Mouse (Mus musculus): Measurements from ENCODE around the gene Rapgef1.

Rapgef1 gene

DNA sequence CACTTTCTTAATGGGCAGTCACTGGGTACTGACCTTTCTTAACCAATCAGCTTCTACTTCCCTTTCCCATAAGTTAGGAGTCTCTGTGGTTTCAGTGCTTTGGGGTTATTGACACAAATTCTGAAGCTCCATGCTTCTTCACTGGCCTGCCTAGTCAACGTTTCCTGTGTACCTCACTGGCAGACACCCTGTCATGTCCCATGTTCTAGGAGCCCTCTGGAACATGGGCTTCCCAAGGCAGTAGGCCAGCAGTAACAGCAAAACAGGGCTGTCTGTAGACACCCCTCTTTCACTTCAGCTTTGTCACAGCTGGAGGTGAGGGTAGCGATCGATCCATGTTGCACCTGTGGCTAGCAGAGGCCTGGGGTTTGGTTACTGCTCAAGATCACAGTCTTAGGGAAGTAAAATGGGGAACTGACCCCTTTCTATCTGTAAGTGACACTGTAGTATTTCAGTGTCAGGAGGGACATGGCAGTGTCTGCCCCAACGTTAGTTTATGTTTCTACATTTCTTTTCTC, 4.6 kb downstream of the Rapgef1 start:
- no peak for DNase-seq

DNA sequence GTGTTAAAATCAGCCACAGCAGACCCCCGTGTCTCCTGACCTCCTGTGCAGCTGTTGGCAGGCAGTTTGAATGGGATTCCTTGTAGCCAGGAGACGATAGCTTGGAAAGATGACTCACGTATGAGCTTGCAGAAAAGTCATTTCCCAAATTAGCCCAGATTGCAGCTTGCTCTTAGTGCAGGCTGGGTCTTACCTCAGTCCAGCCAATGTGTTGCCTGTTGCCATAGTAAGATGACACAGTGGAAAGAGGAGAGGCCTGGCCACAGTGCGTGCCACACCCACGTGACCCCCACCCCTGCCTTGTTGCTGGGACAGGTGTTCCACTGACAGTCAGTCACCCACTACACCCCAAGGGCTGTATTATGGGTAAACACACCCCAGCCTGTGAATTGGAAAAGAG, 5.2 kb downstream of the Rapgef1 start:
- peak; percentile 55 for DNase-seq

DNA sequence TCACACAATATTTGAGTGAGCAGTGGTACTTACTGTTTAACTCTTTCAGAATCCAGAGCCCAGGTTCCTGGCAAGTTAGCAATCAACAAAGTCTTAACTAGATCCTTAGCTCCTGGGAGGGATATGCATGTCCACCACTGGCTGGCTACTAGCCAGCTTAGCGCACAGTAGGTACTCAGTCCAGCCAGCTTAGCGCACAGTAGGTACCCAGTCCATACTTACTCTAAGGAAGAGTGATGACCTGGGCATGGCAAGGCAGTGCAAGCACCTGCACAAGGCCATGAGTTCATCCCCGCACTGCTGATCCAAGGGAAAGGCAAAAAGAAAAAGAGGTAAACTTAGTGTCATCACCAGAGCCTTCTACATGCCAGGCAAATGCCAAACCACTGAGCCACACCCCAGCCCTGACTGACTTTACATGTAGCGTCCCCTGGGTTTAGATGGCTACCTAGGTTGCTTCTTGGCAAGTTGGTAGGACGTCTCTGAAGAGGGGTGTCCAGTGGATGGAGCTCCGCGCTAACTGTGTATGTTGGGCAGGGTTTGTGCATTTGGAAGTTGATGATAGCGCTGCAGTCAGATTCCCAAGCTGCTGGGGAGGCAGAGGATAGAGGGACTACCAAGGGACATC, 6.2 kb downstream of the Rapgef1 start:
- no peak for DNase-seq

DNA sequence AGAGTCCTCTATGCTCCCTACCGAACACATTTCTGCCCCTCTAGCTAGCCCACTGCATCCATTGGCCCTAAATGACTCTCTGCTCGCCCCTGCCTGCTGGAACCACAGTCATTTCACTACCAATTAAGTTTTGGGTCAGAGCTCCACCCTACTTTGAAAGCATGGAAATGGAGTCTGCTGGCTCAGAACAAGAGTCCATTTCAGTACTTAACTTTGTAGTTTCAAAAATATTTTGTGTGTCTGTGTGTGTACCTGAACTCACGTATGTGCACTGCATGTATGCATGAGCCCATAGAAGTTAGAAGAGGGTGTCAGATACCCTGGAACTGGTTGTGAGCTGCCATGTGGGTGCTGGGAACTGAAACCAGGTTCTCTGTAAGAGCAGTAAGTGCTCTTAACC, 7.8 kb downstream of the Rapgef1 start:
- DNase-seq = no peak

DNA sequence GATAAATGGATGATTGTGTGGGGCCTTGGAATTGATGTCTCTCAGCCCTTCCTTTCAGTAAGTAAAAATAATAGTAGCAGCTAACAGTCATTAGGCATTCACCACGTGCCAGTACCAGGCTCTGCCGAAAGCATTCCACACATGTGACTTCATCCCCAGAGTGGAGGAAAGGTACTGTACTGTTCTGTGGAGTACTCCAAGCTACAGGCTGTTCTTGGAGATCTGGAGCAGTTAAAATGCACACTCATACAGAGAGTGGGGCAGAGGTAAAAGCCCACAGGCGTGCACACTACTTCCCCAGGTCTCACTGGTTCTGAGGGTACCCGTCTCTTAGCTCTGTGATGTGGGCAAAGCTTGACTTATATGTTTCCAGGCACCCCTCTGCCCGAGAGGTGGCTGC, 8.7 kb downstream of the Rapgef1 start:
- DNase-seq = no peak

DNA sequence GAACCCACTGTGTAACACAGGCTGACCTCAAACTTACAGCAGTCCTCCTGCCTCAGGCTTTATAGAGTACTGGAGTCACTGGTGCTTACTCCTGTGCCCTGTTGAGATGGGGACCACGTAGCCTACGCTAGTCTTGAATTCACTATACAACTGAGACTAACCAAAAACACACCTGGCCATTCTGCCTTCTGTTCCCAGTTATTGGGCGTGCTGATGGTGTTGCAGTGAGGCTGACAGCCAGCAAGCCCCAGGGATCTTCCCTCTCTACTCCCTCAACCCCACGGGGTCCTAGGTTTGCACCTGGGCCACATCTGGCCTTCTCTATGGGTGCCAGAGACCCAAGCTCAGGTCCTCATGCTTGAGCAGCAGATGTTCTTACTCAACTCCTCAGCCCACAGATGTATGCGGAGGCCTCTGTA, 9.3 kb downstream of the Rapgef1 start:
- DNase-seq = peak; percentile 53

DNA sequence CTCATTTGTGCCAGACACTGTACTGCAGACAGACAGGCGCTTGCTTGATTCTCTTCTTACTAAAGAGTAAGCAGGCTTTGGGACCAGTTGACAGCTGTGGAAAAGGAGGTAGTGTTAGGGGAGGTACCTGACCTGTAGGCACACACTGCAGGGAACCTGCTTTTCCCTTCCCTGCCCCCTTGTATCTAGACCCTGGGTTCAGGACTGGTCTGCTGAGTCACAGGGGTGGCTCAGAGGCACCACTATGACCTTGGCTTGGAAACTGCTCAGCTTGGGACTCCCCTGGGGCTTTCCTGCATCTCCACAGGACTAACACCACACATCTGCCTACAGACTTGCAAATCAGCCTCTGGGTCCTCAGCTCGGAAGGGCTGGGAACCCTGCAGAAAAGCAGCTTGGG, 9.8 kb downstream of the Rapgef1 start:
- DNase-seq = no peak

DNA sequence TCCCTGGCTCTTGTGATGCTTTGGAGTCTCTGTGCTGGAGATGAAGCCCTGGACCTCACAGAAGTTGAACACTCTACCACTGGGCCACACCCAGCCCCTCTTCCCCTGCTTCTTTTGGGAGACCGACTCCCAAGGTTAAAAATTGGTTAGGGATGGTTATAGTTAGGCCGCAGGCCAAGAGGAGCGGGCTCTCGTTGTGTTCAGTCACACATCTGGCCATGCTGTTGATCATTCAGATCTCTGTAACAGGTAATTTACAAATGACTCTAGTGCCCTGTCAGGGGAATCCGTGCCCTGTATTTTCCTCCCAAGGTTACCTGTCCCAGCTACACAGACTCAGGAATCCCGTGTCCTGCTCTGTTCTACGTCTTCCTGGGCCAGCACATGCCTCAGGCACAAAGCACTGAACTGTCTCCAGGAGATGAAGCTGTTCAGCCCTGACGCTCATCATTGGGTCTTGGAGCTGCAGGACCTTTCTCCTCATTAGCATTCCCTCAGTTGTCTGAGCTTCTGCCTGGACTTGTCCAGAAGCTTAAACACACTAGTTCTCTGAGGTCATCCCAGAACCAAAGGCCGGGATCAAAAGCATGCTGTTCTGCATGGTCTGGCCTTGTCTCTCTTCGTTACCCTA, 10.7 kb downstream of the Rapgef1 start:
- no peak for DNase-seq

DNA sequence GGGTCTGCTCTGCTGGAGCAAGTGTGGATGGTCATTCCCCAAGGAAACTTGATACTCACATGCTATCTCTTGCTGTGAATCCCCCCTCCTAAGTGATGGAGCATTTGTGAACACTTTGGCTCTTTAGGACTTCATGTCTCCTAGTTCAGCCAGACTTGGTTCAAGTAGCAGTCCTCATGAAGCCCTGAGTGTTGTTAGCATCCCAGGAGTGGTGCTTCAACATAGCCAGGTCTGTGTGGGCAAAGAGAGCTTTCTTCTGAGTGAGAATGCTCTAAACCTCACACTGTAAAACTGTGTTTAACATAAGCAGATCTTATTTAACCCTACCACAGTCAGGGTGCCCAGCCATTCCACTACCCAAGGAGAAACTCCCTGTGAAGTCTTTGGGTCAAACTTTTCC, 11.5 kb downstream of the Rapgef1 start:
- DNase-seq = no peak

DNA sequence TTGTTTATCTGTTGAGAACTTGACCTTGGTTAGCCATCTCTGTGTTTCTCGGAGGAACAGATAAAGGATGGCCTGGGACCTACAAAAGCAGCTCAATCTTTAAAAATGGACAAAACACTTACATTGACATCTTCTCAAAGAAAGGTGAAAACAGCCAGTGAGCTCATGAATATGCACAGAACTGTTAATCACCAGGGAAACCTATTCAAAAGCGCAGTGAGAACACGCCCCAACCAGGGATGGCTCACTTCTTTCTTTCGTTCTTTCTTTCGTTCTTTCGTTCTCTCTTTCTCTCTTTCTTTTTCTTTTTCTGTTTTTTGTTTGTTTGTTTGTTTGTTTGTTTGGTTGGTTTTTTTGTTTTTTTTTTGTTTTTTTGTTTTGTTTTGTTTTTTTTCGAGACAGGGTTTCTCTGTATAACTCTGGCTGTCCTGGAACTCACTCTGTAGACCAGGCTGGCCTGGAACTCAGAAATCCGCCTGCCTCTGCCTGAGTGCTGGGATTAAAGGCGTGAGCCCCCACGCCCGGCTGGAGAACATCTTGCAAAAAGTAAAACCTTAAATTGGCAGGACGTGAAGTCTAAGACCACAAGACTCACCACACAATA, 12.1 kb downstream of the Rapgef1 start:
- DNase-seq = peak; percentile 36

DNA sequence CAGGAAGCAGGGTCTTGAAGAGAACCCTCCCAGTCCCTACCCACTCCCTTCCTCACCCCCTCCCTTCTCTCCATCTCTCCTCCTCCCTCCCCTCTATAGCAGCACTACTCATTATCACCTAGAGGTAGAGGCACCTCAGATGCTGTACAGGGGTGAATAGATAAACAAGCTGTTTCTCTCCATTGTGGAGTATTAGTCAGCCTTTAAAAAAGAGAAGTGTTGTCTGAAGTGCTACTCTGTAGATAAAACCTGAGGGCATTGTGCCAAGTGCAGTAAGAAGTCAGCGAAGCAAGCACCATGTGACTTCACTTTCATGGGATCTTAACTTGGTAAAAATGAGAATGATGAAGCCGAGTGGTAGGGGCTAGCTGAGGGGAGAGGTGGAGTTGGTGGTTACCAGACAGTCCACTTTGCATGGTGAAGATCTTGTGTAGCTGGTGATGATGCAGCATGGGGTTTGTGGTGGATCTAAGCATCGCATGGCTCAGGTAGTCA, 12.7 kb downstream of the Rapgef1 start:
- no peak for DNase-seq

DNA sequence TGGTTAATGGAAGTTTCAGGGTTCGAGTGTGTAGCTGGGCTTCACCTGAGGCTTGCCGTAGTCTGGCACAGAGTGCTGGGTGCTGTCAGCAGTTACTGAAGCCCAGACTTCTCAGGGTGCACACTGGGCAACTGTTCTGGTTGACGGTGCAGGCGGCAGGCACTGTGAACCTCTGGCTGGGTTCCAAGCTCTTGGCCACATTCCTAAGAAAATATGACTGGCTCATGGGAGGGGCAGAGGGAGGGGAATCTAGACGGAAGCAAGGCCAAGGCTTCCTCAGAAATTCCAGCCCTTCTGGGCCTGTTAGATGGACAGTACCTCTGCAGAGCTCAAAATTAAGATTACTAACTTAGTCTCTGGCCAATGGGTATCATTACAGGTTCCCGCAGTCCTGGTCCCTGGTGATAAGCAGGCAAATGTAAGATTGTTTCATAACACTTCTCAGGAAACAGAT, 13.6 kb downstream of the Rapgef1 start:
- DNase-seq = no peak

DNA sequence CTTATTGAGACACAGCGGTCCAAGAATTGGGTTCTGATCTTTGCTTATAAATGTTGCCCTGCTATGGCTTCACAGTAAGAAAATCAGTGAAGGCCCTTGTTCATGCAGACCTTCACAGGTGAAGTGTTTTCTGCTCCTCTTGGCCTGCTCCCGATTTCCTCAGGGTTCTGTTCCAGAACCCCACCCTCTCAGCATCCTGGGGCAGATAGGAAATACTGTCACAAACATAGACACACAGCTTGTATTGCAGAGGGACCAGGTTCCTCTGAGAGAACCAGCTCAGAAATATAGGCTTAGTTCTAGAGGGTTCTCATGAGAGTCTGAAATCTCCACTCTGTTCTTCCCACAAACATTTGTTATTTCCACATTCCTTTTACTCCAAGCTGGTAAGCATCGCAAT, 14.3 kb downstream of the Rapgef1 start:
- no peak for DNase-seq

DNA sequence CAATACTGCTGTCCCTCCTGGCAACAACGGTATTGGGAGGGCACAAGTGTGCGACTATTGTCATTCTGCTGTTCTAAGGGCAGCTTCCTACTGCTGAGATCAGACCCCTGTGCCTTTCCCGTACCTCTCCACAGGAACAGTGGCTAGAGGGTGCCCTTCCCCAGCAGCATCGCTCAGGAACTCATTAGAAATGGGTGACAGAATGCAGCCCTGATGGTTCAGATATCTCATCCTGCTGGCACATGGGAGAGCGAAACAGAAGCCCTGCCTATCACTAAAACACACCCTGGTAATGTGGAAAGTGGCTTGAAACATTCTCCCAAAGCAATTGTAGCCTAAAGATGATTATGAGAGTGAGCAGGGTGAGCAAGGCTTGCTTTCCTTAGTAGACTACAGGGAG, 15.0 kb downstream of the Rapgef1 start:
- no peak for DNase-seq

DNA sequence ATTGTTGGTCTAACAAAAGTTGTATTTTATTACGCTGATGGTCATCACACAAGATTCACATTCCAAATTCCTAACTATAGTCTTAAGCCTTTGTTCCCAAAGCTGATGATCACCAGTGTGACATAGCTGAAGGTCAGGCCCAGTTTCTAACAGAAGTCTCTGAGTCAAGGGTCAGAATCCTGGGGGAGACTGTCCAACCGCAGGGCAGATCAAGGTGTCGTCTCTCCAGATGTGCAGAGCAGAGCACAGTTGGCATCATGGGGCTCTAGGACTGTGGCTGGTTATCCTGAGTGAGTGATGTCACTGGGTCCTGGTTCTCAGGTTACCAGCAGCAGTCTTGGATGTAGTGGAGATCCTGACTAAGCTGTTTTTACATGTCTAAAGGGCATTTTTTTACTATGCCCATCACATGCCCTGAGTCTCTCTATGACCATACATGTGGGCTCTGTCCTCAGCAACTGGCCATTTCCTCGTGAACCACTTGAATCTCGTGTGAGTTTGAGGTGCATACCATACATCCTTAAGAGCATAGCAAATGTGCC, 16.5 kb downstream of the Rapgef1 start:
- no peak for DNase-seq

DNA sequence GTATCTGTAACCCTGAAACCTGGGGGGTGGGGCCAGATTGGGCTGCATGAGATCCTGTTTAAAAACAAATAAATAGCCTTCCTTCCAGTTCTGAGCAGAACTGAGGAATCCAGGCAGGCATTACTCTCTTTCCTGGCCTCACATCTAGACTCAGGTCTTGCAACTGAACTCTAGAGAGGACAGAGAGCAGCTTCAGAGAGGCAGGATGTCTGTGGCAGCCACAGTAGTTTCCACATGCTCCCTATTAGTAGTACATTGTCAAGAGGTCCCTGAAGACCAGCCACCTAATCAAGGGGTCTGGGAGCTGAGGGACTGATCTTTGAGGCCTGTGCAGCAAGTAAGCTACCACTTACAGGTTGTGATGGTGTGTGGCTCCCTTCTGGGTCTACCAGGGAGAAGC, 18.0 kb downstream of the Rapgef1 start:
- no peak for DNase-seq

DNA sequence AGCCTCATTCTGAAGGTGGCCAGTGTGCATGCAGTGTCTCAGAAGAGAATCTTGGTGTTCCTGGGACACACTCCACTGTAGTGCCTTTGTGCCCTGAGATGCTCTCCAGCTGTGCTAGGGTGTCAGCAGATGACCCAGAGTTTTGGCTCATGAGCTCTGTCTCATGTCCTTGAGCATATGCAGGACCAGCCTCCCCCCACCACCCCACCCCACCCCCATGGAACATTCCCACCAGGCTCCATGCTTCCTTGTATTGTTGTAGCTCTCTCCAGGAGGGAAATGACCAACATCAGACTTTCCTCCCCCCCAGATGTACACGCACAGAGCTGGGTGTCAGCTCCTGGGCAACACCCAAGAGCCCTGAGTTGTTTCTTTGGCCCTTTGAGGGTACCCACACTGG, 19.9 kb downstream of the Rapgef1 start:
- DNase-seq = no peak

DNA sequence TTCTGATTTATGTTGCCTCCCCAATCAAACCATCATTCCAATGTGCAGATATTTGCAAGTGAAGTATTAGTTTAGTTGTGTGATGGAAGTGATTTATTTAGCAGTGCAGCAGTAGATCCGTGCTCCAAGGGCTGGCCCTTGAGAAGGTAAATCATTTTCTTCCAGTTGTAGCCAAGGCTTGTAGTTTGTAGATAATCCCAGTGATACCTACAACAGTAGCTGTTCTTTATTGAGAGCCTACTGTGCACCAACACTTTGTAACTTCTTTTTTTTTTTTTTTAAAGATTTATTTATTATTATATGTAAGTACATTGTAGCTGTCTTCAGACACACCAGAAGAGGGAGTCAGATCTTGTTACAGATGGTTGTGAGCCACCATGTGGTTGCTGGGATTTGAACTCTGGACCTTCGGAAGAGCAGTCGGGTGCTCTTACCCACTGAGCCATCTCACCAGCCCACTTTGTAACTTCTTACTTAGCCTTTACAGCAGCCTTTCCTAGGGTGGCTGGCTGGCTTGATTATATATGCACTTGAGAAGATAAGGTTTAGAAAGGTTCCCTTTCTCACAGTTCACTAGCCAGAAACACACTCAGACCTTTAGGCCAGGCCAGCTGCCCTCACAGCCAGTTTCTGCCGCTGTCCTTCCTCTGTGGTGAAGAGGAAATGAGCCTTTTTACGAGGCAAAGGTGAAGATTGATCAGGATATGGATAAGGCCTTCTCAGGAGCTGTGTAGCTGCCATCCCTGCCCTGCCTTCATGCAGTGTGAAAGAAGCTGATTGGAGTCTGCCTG, 20.6 kb downstream of the Rapgef1 start:
- DNase-seq = no peak

DNA sequence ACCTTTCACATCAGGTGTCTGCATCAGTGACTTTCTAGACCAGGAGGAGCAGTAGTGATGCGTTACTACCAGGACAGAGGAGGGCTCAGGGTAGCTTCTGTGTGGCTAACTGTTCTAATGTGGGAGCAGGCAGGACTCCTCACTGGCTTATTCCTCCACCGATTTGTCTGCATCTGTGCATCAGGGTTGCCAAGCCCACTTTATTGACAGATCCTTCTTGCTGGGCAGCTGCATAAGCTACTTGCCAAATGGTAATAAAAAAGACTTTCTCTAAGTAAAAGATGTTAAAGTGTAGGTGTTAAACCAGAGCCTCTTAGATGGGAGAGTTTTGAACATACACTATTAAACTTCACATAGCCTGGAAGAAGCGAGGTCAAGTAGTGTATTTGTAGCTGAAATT, 22.2 kb downstream of the Rapgef1 start:
- DNase-seq = no peak

DNA sequence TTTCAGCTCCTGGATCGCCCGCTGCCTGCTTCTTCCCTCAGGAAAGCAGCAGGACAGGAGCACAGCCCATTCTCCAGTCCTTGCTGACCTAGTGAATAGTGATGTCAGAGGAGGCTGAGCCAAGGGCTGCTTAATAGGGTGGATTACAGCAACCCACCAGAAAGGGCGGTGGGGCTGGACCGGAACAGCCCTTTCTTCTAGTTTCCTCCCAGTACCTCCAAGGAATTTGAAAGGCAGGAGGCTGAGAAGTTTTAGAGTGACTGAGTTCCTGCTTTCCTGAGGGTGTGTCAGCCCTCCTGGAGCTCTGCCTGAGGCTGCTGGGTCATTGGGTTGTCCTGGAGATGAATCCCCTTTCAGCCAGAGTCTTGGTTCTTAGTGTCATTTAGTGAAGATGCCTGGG, 23.9 kb downstream of the Rapgef1 start:
- DNase-seq = no peak

DNA sequence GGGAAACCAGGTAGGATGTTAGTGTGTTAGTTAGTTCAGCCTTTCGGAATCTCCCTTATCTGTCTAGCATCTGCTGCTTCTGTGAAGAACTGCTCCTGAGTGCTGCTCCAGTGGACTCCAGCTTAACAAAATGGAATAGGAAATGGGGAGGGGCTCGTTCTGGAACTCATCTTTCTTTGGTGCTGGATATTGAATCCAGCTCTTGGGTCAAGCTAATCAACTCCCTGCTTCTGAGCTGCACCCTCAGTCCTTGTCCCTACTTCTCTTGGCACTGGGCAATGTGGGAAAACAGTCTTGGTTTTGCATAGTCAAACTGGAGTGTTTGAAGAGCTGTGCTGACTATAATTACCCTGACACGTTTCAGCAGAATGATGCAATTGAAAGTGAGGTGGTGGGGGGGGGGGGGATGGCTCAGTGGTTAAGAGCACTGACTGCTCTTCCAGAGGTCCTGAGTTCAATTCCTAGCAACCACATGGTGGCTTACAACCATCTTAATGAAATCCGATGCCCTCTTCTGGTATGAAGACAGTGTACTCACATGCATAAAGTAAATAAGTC, 25.6 kb downstream of the Rapgef1 start:
- no peak for DNase-seq

DNA sequence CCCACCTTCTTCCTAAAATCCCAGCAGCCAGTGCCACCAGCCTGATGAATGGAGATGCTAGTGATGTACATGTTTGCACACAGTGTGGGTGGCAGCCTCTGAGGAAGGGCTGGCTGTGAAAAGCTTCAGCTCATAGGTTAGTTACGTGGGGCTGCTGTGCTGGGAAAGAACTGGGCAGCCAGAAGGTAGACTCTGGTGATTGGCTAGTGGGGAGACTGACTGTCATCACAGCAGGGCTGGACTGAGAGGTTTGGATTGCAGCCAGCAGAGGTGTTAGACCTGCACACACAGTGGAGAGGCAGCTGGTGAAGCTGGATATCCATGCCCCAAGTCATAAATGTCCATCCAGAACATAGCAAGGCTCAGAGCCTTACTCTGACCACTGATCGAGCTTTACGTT, 27.1 kb downstream of the Rapgef1 start:
- DNase-seq = no peak

DNA sequence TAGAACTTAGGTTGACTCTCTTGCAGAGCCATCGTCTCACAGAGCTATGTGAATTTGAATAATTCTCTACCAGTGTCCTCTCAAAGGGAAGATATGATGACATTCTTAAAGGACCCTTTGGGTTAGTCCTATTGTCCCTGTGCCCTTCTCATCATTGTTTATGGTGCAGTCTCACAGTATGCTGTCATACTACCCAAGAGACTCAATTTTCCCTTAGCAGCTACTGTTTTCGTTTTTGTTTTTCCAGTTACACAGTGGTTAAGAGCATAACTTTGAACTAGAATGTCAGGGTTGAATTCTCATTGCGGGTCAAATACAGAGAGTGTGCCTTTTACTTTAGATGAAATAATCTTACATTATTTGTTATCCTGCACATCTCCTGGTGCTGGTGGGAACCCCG, 27.6 kb downstream of the Rapgef1 start:
- DNase-seq = no peak

Data from thymus, postnatal 25 days (tissue).